Mouse (Mus musculus) kidney, postnatal 0 days (tissue): ENCODE results near the gene Gm4779. TPM values are rescaled to one million over a fixed set of nuclear protein-coding genes. Genes with fewer than 3 reads are reported as not detected.
A peak's percentile ranks its signal among the peaks of the same experiment; 100 is the strongest.
"Not testable (repeated sequence)": the region's sequence is repeated elsewhere in the genome, so short reads cannot be mapped to it uniquely, and the experiment has no call there.

ENCODE experiments used
- ATAC-seq: fragments of 200-750 bp; cut with Nextera tagmentation; replicated peaks from 2 replicates; pipeline ENCODE4 v1.8.0; 2017; ENCODE audit warnings: low read depth, moderate number of reproducible peaks, moderate TSS enrichment, moderate library complexity; ENCODE audit not compliant: low FRiP score
- DNase-seq: peaks from one replicate; pipeline ENCODE4 v3.0.0-alpha.2; 2016; ENCODE audit warnings: low spot score
- H3K27ac ChIP-seq: fragments of 300-500 bp; sonication (generic); 2 replicates; pipeline ENCODE4 v1.5.1; 2014; ENCODE audit warnings: mild to moderate bottlenecking
- H3K27me3 ChIP-seq: fragments of 300-500 bp; sonication (generic); 2 replicates; pipeline ENCODE4 v1.6.1; 2014; ENCODE audit warnings: low read length, mixed read lengths; ENCODE audit not compliant: insufficient read depth
- H3K36me3 ChIP-seq: fragments of 300-500 bp; sonication (generic); 2 replicates; pipeline ENCODE4 v1.6.1; 2014; ENCODE audit warnings: low read length, mixed read lengths; ENCODE audit not compliant: insufficient read depth
- H3K4me1 ChIP-seq: fragments of 300-500 bp; sonication (generic); replicated peaks from 2 replicates; pipeline ENCODE4 v1.6.1; 2014; ENCODE audit warnings: antibody characterized with exemption, low read length, mixed read lengths; ENCODE audit not compliant: insufficient read depth
- H3K4me2 ChIP-seq: fragments of 300-500 bp; sonication (generic); 2 replicates; pipeline ENCODE4 v1.6.1; 2014; ENCODE audit warnings: mild to moderate bottlenecking, low read length, moderate library complexity, mixed read lengths
- H3K4me3 ChIP-seq: fragments of 300-500 bp; sonication (generic); replicated peaks from 2 replicates; pipeline ENCODE4 v1.5.1; 2014; ENCODE audit warnings: low read depth, low read length
- H3K9ac ChIP-seq: fragments of 300-500 bp; sonication (generic); 2 replicates; pipeline ENCODE4 v1.6.1; 2014; ENCODE audit warnings: low read depth, low read length
- H3K9me3 ChIP-seq: fragments of 300-500 bp; sonication (generic); replicated peaks from 2 replicates; pipeline ENCODE4 v1.6.1; 2016; ENCODE audit warnings: low read length, inconsistent platforms, mixed read lengths
- CTCF ChIP-seq: IDR thresholded peaks from 2 replicates; pipeline ENCODE4 v1.5.1; 2016; ENCODE audit warnings: antibody characterized with exemption, low read depth, mild to moderate bottlenecking, moderate library complexity
- WGBS: fragments of 180-500 bp; shearing (Covaris S2); extraction: QIAGEN DNeasy Blood & Tissue Kit; methylation state at CpG from one replicate; pipeline ENCODE4 v1.1.7; 2014; 5-methylcytosine and 5-hydroxymethylcytosine counted together
- polyA plus RNA-seq: library from polyadenylated mRNA; unstranded; fragments of >200 nt; fragmentation: Nextera tagmentation; extraction: Ambion mirVana; gene quantifications from 2 replicates; pipeline ENCODE4 v1.2.1, GENCODE M21; 2015

Gm4779 gene
- 0.28 TPM in 1 of 2 replicates, not detected in the other for polyA plus RNA-seq

DNA sequence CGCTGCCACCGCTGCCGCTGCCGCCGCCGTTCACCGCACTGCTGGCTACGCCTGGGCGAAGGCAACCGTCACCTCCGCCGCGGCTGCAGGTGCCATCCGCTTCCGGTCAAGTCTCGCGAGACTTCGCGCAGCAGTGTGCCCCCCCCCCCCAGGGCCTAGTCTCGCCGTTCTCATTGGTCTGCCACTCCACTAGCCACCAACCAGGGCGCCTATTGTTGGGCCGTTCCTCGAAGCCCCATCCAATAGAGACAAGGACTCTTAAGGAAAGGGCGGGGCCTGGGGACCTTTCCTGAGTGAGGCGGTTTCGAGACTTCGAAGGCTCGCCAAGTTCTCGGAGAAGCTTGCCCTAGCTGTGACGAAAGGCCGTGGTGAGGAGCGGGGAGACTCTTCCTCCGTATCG, at the start of gene Gm4779, which contains the start of gene 8030474K03Rik:
Gene Gm4779, minus strand, starts transcription at position 82 of the 400 bp plus-strand sequence.
Gene 8030474K03Rik, plus strand, starts transcription at position 315 of the 400 bp plus-strand sequence.
- no peak for TF ChIP-seq CTCF
- Histone ChIP-seq H3K4me1 (no peaks in the 10 kb centered on the region), H3K9ac (no peak within 1 kb of the TSS), H3K36me3 (no peaks in the 10 kb centered on the region), H3K4me3 (no peak within 1 kb of the TSS), H3K4me2 (no peak within 1 kb of the TSS), H3K27ac (no peak within 1 kb of the TSS), H3K27me3 (no peaks in the 10 kb centered on the region), H3K9me3 (no peaks in the 10 kb centered on the region)
- WGBS, result 96% methylated on average over 34 of the region's 35 CpGs
- DNase-seq (no peak), ATAC-seq (no peak)

- H3K4me2 ChIP-seq, H3K9me3 ChIP-seq, H3K9ac ChIP-seq, ATAC-seq, H3K36me3 ChIP-seq, H3K4me3 ChIP-seq, H3K27ac ChIP-seq, H3K27me3 ChIP-seq, H3K4me1 ChIP-seq, DNase-seq: not testable (repeated sequence)
These were observed 25.8 kb upstream of the Gm4779 start for GRCm38 (mm10) chrX:101819980-101820379.

GRCm38 (mm10) chrX:101819163-101819562, 24.9 kb upstream of the Gm4779 start:
- Histone ChIP-seq H3K36me3 (no peaks in the 10 kb centered on the region), H3K9ac (no peak overlapping the region), H3K27ac (no peak overlapping the region), H3K4me2 (no peak overlapping the region), H3K27me3 (no peaks in the 10 kb centered on the region; the same call in 1 of the 2 replicates), H3K4me1 (no peaks in the 10 kb centered on the region), H3K4me3 (no peak overlapping the region), H3K9me3 (no peaks in the 10 kb centered on the region)
- ATAC-seq (no peak), DNase-seq (peak; percentile 20)
- 56% methylated on average over 1 of the region's 1 CpGs for WGBS
- TF ChIP-seq CTCF, result peak; percentile 57

- no peaks in the 10 kb centered on the region for H3K9me3 ChIP-seq
- no peak overlapping the region for H3K4me3 ChIP-seq
- 75% methylated on average over 3 of the region's 3 CpGs for WGBS
- H3K36me3 ChIP-seq, result no peaks in the 10 kb centered on the region
- no peaks in the 10 kb centered on the region; the same call in 1 of the 2 replicates for H3K27me3 ChIP-seq
- no peak overlapping the region for H3K27ac ChIP-seq
- no peak overlapping the region for H3K4me2 ChIP-seq
- DNase-seq, result no peak
- H3K9ac ChIP-seq, result no peak overlapping the region
- no peak for TF ChIP-seq CTCF
- ATAC-seq, result no peak
- H3K4me1 ChIP-seq, result no peaks in the 10 kb centered on the region
These were observed 17.5 kb upstream of the Gm4779 start for GRCm38 (mm10) chrX:101811750-101812149.

GRCm38 (mm10) chrX:101805512-101805911, 11.3 kb upstream of the Gm4779 start:
- H3K4me1 ChIP-seq, result no peaks in the 10 kb centered on the region
- WGBS, result 35% methylated on average over 2 of the region's 2 CpGs
- H3K4me2 ChIP-seq, result no peak overlapping the region
- peak; percentile 66 for TF ChIP-seq CTCF
- H3K27me3 ChIP-seq, result no peaks in the 10 kb centered on the region
- H3K36me3 ChIP-seq, result no peaks in the 10 kb centered on the region
- H3K27ac ChIP-seq, result no peak overlapping the region
- no peaks in the 10 kb centered on the region for H3K9me3 ChIP-seq
- no peak overlapping the region for H3K9ac ChIP-seq
- DNase-seq (peak; percentile 63), ATAC-seq (no peak)
- no peak overlapping the region for H3K4me3 ChIP-seq

DNA sequence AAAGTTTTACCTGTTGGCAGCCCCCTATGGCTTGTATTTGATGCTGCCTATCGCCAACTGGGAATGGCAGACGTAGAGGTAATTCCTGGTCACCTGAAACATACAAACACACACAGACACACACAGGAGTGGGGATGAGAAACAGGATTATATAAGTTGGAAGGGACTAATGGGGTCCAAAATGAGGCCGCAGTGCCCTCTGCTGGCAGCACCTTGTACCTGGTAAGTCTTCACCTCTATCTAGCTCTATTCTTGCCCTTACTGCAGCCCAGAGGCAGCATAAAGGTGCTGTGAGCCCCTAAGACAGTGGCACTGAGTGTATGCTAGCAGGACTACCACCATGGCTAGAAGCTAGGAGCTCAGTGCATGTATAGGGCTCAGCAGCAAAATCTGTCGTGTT, 2.7 kb downstream of the Gm4779 start:
- DNase-seq (peak; percentile 65), ATAC-seq (0 out of 2 replicates have a peak, but pooled peaks have one; percentile 21)
- Histone ChIP-seq H3K4me3 (no peak overlapping the region), H3K36me3 (no peaks in the 10 kb centered on the region), H3K9ac (no peak overlapping the region), H3K4me2 (no peak overlapping the region), H3K27ac (no peak overlapping the region), H3K4me1 (no peaks in the 10 kb centered on the region), H3K27me3 (no peaks in the 10 kb centered on the region), H3K9me3 (no peaks in the 10 kb centered on the region)
- peak; percentile 76 for TF ChIP-seq CTCF
- WGBS, result 50% methylated on average over 4 of the region's 4 CpGs

DNA sequence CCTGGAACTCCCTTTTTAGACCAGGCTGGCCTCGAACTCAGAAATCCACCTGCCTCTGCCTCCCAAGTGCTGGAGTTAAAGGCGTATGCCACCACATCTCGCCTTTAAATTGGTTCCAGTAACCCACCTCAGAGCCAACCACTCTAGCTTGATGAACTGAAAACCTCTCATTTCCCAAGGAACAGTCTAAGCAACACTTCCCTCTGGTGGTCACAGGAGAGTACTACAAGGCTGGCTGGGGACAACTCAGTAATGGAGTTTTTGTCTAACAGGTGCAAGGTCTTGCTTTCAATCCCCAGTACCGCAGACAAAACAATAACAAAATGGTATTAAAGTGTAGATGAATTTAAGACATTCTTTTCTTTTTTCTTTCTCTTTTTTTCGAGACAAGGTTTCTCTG, 22.2 kb downstream of the Gm4779 start:
- Histone ChIP-seq H3K36me3 (no peaks in the 10 kb centered on the region), H3K4me1 (no peaks in the 10 kb centered on the region), H3K9me3 (no peaks in the 10 kb centered on the region), H3K4me3 (no peak overlapping the region), H3K27me3 (no peaks in the 10 kb centered on the region; the same call in 1 of the 2 replicates), H3K4me2 (no peak overlapping the region), H3K9ac (no peak overlapping the region), H3K27ac (no peak overlapping the region)
- WGBS, result 51% methylated on average over 5 of the region's 5 CpGs
- ATAC-seq (no peak), DNase-seq (peak; percentile 69)
- peak; percentile 82 for TF ChIP-seq CTCF
